Mouse (Mus musculus): ENCODE measurements at regions not wholly inside any gene's neighbourhood (a gene's known extent, or its start where the extent isn't known, plus 50 kb on each side); places are given as distances from the start of the nearest gene placed in this dataset.

- no peak for DNase-seq
- 90% methylated on average over 8 of the region's 8 CpGs for WGBS
- TF ChIP-seq POLR2A (IDR thresholded peaks at IDR 0.05; ENCODE audit: control insufficient read depth, extremely low read depth, insufficient read depth, low read length, poor library complexity), result no peak
- no peak for TF ChIP-seq CTCF (IDR thresholded peaks at IDR 0.05; ENCODE audit: borderline replicate concordance, control insufficient read depth, extremely low read depth, insufficient read depth, low read length, poor library complexity)
- H3K4me1 ChIP-seq (replicated peaks; ENCODE audit: control insufficient read depth, insufficient read depth, low read length), result 0 out of 2 replicates have a peak, but pooled peaks cover 3% of the 10 kb centered on the region
- no peaks in the 10 kb centered on the region for H3K36me3 ChIP-seq (ENCODE audit: control insufficient read depth, insufficient read depth, low read length)
- H3K27me3 ChIP-seq (ENCODE audit: control insufficient read depth, insufficient read depth, low read length), result no peaks in the 10 kb centered on the region
- H3K27ac ChIP-seq (ENCODE audit: control insufficient read depth, insufficient read depth, low read length), result no peak overlapping the region
- H3K4me3 ChIP-seq (ENCODE audit: control insufficient read depth, insufficient read depth, low read length), result no peak overlapping the region
These were observed 102.0 kb upstream of the 1700020N01Rik start for GRCm38 (mm10) chr10:21490910-21491309.

- Histone ChIP-seq H3K36me3 (ENCODE audit: control insufficient read depth, insufficient read depth, low read length) (no peaks in the 10 kb centered on the region), H3K27ac (ENCODE audit: control insufficient read depth, insufficient read depth, low read length) (no peak overlapping the region), H3K4me3 (ENCODE audit: control insufficient read depth, insufficient read depth, low read length) (no peak overlapping the region), H3K27me3 (ENCODE audit: control insufficient read depth, insufficient read depth, low read length) (no peaks in the 10 kb centered on the region), H3K4me1 (replicated peaks; ENCODE audit: control insufficient read depth, insufficient read depth, low read length) (peaks cover 5% of the 10 kb centered on the region; the same call in 1 of the 2 replicates)
- DNase-seq, result no peak
- 92% methylated on average over 7 of the region's 7 CpGs for WGBS
- TF ChIP-seq POLR2A (IDR thresholded peaks at IDR 0.05; ENCODE audit: control insufficient read depth, extremely low read depth, insufficient read depth, low read length, poor library complexity), result no peak
- TF ChIP-seq CTCF (IDR thresholded peaks at IDR 0.05; ENCODE audit: borderline replicate concordance, control insufficient read depth, extremely low read depth, insufficient read depth, low read length, poor library complexity), result no peak
These were observed 100.6 kb upstream of the 1700020N01Rik start for GRCm38 (mm10) chr10:21492254-21492894.

- H3K4me1 ChIP-seq (replicated peaks; ENCODE audit: control insufficient read depth, insufficient read depth, low read length), result peaks cover 2% of the 10 kb centered on the region; the same call in 1 of the 2 replicates
- no peaks in the 10 kb centered on the region for H3K36me3 ChIP-seq (ENCODE audit: control insufficient read depth, insufficient read depth, low read length)
- no peak overlapping the region for H3K4me3 ChIP-seq (ENCODE audit: control insufficient read depth, insufficient read depth, low read length)
- WGBS, result 98% methylated on average over 1 of the region's 1 CpGs
- DNase-seq, result no peak
- no peak overlapping the region for H3K27ac ChIP-seq (ENCODE audit: control insufficient read depth, insufficient read depth, low read length)
- H3K27me3 ChIP-seq (ENCODE audit: control insufficient read depth, insufficient read depth, low read length), result no peaks in the 10 kb centered on the region
- TF ChIP-seq POLR2A (IDR thresholded peaks at IDR 0.05; ENCODE audit: control insufficient read depth, extremely low read depth, insufficient read depth, low read length, poor library complexity), result no peak
- TF ChIP-seq CTCF (IDR thresholded peaks at IDR 0.05; ENCODE audit: borderline replicate concordance, control insufficient read depth, extremely low read depth, insufficient read depth, low read length, poor library complexity), result no peak
These were observed 98.4 kb upstream of the 1700020N01Rik start for GRCm38 (mm10) chr10:21494536-21494935.

- Histone ChIP-seq H3K4me3 (ENCODE audit: control insufficient read depth, insufficient read depth, low read length) (no peak overlapping the region), H3K27me3 (ENCODE audit: control insufficient read depth, insufficient read depth, low read length) (no peaks in the 10 kb centered on the region), H3K4me1 (replicated peaks; ENCODE audit: control insufficient read depth, insufficient read depth, low read length) (peaks cover 2% of the 10 kb centered on the region; the same call in 1 of the 2 replicates), H3K36me3 (ENCODE audit: control insufficient read depth, insufficient read depth, low read length) (no peaks in the 10 kb centered on the region), H3K27ac (ENCODE audit: control insufficient read depth, insufficient read depth, low read length) (no peak overlapping the region)
- no peak for DNase-seq
- 38% methylated on average over 3 of the region's 3 CpGs for WGBS
- TF ChIP-seq POLR2A (IDR thresholded peaks at IDR 0.05; ENCODE audit: control insufficient read depth, extremely low read depth, insufficient read depth, low read length, poor library complexity) (no peak), CTCF (IDR thresholded peaks at IDR 0.05; ENCODE audit: borderline replicate concordance, control insufficient read depth, extremely low read depth, insufficient read depth, low read length, poor library complexity) (no peak)
These were observed 95.8 kb upstream of the 1700020N01Rik start for GRCm38 (mm10) chr10:21497110-21497509.

DNA sequence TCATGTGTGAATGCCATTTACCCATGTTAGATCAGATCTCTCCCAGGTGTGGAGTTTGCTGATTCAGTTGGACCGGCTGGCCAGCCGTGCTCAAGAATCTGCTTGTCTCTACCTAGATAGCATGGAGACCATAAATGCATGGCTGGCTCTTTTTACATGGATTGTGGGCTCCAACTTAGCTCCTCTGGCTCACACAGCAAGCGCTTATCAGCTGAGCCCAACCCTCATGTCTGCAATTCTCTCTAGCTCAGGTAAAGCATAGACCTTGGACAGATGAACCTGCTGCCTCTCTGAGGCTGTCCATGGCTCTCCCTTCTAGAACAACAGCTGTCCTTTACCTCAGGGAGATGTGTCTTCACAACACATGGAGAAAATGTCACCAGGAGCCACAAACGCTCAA is 94.8 kb upstream of the 1700020N01Rik start:
- WGBS, result 98% methylated on average over 4 of the region's 4 CpGs
- peaks cover 2% of the 10 kb centered on the region for H3K4me1 ChIP-seq (replicated peaks; ENCODE audit: control insufficient read depth, insufficient read depth, low read length)
- no peaks in the 10 kb centered on the region for H3K27me3 ChIP-seq (ENCODE audit: control insufficient read depth, insufficient read depth, low read length)
- H3K4me3 ChIP-seq (ENCODE audit: control insufficient read depth, insufficient read depth, low read length), result no peak overlapping the region
- H3K36me3 ChIP-seq (ENCODE audit: control insufficient read depth, insufficient read depth, low read length), result no peaks in the 10 kb centered on the region
- DNase-seq, result no peak
- no peak overlapping the region for H3K27ac ChIP-seq (ENCODE audit: control insufficient read depth, insufficient read depth, low read length)
- TF ChIP-seq POLR2A (IDR thresholded peaks at IDR 0.05; ENCODE audit: control insufficient read depth, extremely low read depth, insufficient read depth, low read length, poor library complexity) (no peak), CTCF (IDR thresholded peaks at IDR 0.05; ENCODE audit: borderline replicate concordance, control insufficient read depth, extremely low read depth, insufficient read depth, low read length, poor library complexity) (no peak)

GRCm38 (mm10) chr10:21501658-21502057 is 91.3 kb upstream of the 1700020N01Rik start:
- WGBS, result 68% methylated on average over 4 of the region's 4 CpGs
- no peak overlapping the region for H3K4me3 ChIP-seq (ENCODE audit: control insufficient read depth, insufficient read depth, low read length)
- no peak for TF ChIP-seq POLR2A (IDR thresholded peaks at IDR 0.05; ENCODE audit: control insufficient read depth, extremely low read depth, insufficient read depth, low read length, poor library complexity)
- no peak for TF ChIP-seq CTCF (IDR thresholded peaks at IDR 0.05; ENCODE audit: borderline replicate concordance, control insufficient read depth, extremely low read depth, insufficient read depth, low read length, poor library complexity)
- H3K36me3 ChIP-seq (ENCODE audit: control insufficient read depth, insufficient read depth, low read length), result no peaks in the 10 kb centered on the region
- no peaks in the 10 kb centered on the region for H3K27me3 ChIP-seq (ENCODE audit: control insufficient read depth, insufficient read depth, low read length)
- no peak for DNase-seq
- no peak overlapping the region for H3K27ac ChIP-seq (ENCODE audit: control insufficient read depth, insufficient read depth, low read length)
- peaks cover 12% of the 10 kb centered on the region for H3K4me1 ChIP-seq (replicated peaks; ENCODE audit: control insufficient read depth, insufficient read depth, low read length)
